Mouse (Mus musculus): ENCODE data around the gene Dio1.

Gene Dio1

DNA sequence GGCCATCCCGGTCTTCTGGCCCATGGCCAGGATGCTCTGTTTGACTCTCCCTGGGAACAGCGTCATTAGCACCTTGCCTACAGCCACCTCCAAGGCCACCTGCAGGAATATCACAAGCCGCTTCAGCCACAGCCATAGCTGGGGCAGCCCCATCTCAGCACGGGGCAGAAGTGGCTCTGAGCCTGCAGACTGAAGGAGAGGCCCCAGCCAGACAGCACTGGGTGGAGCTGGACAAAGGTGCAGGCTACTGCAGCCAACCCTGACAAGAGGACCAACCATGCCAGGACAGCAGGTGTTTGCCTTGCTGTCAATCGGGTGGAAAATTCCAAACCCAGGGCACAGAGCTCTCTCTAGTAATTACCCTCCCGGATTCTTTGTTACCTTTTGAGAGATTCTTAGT, at the start of gene Dio1:
Dio1 (minus strand) TSS at position 204 of the 400 bp plus-strand sequence.
- DNase-seq (ENCODE audit: low read depth, low spot score), result peak; percentile 35

DNA sequence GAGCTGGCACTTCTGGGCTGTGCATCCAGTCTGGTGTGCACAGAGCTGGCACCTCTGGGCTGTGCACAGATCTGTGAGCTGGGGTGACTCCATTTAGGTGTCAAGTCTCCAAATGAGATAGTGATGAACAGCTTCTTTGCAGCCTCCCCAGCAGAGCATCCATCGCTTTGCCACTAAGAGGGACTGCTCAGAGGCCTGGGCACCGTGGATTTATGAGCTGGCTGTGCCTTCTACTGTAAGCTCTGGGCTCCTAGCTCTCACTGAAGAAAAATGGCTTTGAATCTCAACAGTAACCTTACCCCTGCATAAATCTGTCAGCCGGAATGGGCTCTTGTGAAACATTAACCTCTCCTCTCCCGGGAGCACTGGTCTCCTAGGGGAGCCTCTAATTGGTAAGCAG, 47.6 kb upstream of the Dio1 start:
- DNase-seq (ENCODE audit: low read depth, low spot score), result no peak

DNA sequence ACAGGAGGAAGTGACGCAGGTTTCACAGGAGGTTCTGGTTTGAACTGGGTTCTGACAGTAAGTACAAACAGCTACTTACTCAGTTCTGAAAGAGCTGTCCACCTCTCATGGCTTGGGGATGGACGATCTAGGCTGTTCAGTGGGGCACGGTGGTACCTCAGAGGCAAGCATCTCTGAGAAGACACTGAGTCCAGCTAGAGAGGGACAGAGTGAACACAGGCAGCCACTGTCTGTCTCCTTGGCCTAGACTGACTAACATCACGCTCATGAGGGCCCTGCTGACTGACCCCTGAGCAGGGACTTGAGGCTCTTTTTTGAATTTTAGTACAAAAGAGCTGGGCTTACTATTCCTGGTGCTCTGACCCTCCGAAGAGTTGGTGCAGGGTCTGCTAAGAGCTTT, 47.2 kb upstream of the Dio1 start:
- no peak for DNase-seq (ENCODE audit: low read depth, low spot score)

DNA sequence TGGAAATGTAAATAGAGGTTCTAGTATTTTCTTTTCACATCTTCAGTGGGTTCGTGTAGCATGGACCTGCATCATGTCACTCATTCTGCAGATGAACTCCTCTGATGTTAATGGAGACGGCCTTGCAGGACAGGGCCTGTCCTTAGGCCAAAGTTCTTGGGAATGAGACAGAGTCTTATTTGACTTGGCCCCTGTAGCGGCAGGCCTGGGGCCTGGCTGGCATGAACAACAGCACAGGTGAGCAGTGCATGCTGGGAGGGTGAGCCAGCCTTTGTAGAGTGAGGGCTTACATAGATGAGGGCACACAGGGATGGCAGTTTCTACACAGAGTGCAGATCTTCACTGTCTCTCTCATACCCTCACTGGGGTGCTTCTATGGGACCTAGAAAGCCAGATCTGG, 46.6 kb upstream of the Dio1 start:
- no peak for DNase-seq (ENCODE audit: low read depth, low spot score)

DNA sequence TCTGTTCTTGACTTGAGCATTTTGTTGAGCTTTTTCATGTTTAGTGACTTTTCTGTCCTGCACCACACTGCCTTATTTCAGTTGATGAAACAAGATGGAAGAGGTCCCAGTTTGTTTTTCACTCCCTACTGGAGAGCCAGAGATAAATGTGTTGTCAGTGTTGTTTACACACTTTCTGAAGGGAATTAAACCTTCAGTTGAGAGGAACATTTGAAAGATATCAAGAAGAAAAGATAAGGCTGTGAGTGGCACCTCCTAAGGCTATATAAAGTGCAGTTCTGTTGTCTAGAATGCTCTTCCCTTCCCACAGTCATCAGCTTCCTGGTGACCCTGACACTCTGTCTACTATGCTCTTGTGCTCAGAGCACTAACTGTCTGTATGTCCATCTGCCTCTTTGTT, 44.4 kb upstream of the Dio1 start:
- DNase-seq (ENCODE audit: low read depth, low spot score), result no peak

DNA sequence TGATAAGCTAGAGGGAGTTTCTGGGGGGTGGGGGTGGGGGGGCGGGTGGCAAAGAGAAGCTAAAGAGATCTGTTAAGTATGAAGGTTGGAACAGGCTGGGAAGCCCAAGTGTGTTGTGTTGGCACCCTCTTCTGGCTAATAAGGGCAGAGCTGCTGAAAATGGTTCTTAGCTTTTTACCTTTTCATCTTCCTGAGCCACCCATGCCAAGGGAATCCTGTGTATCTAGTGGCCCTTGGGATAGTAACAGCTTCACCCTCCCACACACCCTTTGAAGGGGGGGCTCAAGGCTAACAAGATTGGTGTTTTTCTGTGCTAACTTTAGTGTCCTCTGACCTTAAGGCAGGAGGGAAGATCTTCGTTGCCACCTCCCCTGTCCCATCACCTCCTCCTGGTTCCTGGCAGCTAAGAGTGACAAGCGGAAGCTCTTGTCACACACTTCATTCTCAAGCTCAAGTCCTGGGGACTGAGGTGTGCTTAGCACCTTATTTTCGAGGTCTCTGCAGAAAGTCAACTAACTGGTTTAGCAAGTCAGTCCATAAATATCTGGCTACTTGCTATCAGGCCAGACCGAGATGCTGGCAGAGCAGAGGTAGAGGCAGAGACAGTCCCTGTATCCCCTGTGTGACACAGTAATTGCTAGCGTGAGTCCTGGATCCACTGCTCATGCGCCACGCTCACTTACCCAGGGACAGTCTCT, 42.5 kb upstream of the Dio1 start:
- DNase-seq (ENCODE audit: low read depth, low spot score), result peak; percentile 46

DNA sequence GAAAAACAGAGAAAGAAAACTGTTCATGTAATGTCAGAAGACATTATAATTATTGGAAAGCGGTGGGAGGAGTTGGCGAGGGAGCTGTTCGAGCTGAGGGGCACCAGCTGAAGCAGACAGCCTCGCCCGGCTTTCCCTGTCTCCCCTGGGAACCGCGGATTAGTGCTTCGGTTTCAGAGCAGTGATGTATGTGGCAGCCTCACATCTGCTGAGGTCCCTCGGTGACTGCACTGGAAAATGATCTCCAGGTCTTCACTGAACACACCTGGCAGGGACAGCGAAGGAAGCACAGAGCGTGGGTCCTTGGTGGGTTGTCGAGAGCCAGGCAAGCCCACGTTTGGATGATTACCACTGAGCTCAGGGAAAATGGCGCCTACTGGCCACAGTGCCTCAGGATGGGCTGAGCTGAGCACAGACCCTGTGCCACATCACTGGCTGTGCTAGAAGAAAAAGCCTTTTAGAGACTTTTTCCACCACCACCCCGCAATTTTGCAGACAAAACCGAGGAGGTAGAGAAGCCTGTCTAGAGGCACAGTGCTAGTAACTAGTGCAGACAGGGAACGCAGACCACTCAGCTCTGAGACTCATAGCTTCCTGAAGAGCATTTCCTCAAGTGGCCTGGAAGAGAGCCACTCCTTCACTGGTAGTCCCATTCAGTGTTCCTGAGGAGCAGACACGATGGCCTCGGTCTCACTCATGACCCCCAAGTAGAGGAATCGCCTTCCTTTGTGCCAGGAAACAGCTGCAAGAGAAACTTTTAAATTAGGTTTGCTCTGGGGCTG, 41.8 kb upstream of the Dio1 start:
- no peak for DNase-seq (ENCODE audit: low read depth, low spot score)

DNA sequence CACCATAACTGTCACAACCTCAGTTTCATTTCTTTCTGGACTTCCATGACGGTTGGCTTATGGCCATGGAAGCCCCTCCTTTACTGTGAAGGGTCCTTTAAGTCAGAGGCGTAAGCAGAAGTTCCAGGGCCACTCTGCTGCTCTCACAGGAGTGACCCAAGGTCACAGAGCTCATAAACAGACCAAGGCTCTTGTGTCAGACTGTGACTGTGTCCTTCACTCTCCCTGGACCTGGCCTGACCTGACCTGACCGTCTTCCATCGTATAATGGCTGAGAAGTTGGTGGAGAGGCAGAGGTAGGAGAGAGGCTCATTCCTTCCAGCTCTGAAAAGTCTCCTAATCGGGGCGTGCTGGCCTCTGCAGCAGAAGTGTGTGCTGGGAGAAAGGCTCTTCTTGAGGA, 40.3 kb upstream of the Dio1 start:
- no peak for DNase-seq (ENCODE audit: low read depth, low spot score)

DNA sequence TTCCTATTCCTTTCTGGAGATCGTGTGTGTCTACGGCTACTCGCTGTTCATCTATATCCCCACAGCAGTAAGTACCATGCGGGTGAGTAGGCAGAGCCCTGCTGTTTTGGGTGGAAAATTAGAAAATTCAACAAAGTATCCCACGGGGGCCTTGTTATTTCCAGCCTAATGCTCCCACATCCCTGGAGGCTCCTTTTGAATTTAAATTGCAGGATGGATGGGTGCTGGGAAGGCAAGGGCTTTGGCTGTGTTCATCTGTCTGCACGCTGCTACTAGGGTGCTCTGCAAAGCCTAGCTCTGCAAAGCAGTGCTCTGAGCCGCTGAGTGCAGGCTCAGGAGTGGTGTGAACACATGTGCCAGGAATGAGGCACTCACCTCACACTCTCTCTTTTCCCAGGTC, 37.6 kb upstream of the Dio1 start:
- no peak for DNase-seq (ENCODE audit: low read depth, low spot score)

DNA sequence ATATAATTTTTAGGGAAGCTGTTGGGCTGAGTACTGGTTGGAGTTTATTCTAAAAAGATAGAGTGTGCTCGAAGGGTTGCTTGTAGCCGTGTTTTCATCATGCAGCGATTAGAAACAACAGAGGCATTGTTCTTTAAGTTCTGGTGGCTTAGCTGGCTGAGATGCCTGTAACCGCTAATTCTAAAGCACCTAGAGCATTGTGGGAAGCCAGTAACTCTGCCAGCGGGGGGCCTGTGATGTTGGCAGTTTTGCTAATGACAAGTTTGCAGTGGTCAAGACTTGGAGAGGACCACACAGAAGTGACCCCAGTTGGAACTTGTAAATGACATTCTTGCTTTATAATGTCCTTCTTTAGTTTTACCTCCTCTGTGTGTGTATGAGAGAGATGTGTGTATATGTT, 34.4 kb upstream of the Dio1 start:
- no peak for DNase-seq (ENCODE audit: low read depth, low spot score)

DNA sequence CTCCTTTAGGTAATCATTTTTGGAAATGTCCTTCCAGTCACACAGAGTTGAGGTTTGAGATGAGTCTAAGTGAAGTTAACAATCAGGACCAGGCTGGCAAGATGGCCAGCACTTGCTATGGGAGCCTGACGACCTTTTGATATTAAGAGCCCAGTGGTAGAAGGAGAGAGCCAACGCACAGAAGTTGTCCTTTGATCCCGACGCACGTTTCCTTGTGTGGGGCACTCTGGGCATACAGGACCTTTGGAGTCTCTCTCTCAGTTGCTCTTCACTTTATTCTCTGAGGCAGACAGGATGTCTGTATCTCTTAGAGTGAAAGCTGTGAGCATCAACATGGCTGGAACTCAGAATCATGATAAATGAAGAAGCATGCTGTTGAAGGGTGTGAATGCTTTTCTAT, 30.5 kb upstream of the Dio1 start:
- DNase-seq (ENCODE audit: low read depth, low spot score), result no peak

DNA sequence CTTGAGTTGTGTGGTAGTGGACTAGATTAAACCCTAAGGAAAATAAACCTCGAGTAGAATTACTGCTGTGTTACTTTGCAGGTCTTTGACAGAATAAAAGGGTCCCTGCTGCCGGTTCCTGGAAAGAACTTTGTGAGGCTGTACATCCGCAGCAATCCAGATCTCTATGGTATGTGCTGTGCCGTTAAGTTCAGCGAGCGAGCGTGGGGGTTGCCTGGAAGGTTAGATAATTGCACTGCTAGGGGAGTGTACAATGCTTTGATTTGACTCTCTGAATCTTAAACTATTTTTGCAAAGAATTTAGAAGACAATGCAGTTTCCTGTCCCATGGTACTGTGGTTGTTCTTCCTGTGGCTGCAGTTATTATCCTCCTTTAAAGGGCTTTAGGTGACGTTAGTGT, 29.4 kb upstream of the Dio1 start:
- DNase-seq (ENCODE audit: low read depth, low spot score), result no peak

DNA sequence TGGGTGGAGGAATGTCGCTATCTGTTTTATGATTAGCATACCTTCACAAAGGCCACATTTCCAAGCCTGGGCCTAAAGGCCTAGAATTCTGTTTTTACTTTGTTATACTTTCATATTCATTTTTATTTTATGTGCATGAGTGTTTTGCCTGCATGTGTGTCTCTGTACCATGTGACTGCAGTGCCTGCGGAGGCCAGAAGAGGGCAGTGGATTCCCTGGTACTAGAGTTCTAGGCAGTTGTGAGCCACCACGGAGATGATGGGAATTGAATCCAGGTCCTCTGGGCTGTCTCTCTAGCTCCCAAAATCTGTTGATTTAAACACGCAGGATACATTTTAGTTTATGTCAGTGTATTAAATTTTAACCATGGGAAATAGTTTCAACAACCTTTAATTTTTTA, 26.5 kb upstream of the Dio1 start:
- peak; percentile 27 for DNase-seq (ENCODE audit: low read depth, low spot score)

DNA sequence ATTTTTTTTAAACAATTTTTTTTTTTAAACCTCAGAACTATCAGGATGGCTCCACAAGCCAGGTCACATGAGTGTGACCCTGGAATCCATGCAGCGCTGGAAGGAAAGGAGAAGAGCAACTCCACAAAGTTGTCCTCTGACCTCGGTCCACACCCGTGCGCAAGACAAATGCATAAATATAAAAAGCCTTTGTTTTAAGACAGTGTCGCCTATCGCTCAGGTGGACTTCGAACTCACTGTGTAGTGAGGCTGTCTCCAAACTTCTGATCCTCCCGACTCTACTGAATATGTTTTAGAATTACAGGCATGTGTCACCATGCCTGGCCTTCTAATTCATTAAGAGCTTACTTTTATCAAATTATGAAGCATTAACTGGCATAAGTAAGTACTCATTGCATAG, 21.6 kb upstream of the Dio1 start:
- no peak for DNase-seq (ENCODE audit: low read depth, low spot score)

DNA sequence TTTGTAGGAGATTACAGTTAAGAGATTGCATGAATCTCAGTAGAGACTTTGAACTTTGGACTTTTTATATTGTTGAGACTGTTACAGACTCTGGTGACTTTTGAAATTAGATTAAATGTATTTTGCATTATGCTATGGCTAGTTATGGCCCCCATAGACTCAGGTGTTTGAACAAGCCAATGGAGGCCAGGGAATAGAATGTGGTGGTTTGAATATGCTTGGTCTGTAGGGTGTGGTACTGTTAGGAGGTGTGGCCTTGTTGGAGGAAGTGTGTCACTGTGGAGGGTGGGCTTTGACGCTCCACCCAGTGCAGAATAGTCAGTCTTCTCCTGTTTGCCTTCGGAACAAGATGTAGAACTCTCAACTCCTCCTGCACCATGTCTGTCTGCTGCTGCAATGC, 16.1 kb upstream of the Dio1 start:
- DNase-seq (ENCODE audit: low read depth, low spot score), result no peak

DNA sequence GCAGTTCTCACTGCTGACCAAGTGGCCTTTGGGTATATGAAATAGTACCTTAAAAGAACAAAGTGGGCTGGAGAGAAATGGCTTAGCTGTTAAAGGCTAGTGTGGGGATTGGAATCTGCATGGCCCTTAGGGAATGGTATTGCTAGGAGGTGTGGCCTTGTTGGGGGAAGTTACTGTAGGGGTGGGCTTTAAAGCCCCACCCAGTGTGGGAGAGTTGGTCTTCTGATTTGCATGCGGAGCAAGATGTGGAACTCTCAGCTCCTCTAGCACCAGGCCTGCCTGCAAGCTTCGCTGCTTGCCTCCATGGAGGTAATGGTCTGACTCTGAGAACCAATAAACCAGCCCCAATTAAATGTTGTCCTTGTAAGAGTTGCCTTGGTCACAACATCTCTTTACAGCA, 14.1 kb upstream of the Dio1 start:
- peak; percentile 44 for DNase-seq (ENCODE audit: low read depth, low spot score)

DNA sequence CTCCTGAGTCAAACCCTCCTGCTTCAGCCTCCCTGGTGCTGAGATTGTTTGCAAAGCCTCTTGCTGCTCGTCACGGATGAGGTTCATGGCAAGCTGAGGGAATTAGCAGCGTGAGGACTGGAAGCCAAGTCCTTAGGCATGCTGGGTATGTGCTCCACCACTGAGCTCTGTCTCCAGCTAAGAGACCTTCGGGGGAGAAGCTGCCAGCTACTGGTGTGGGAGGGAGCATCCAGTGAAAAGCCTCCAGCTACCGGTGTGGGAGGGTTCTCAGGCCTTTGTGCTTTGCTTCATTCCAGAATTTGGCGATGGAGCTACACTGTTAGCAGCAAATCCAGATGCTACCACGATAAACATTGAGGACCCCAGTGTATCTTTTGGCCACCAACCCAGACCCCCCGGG, 11.7 kb upstream of the Dio1 start:
- no peak for DNase-seq (ENCODE audit: low read depth, low spot score)

DNA sequence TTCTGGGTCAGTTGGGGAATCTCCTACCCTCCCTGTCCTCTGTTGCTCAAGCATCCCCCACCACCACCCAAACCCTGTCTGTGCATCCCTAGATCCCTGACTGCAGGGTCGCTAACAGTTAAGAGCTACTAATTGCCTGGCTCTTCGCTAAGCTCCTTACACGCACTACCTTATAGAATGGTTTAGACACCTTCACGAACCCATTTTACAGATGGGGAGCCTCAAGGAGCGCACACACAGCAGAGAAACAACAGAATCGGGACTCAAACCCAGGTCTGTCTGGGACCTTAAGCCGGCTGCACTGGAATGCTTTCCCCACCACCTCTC, 7.5 kb upstream of the Dio1 start:
- no peak for DNase-seq (ENCODE audit: low read depth, low spot score)

DNA sequence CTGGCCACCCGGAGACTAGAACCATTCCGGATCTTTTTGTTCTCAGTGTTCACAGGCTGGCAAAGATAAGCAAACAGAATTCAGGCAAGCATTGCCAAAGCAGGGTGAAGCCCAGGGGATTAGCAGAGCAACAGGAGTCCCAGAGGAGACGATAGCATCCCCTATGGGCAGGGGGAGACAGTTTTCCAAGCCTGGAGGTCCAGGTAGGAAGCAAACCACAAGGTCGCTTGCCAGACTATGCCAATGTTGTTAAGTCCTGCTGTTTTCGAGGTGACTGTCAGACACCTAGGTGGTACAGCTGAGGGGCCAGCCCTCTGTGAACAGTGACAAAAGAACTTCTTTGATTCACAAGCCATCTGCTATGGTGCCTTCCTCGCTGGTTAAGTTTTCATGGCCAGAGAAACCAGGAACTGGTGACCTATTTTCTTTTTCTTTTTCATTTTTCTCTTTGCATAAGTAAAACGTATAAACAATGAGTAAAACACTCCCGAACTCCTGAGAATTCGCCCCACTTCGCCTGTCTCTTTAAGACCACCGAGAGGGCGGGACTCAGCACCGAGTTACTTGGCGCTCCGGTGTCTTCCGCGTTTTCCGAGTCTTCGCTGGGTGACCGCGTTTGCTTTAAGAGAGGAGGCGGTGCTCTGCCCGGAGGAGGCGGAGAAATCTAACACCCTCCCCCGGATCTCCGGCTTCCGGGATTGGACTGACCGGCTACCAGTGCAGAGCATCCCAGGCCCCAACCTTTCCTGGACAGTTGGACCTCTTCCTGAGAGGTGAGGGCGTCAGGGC, 6.9 kb upstream of the Dio1 start, which contains the start of gene Yipf1:
Yipf1 (plus strand) TSS at position 674 of the 789 bp plus-strand sequence.
- peak; percentile 90 for DNase-seq (ENCODE audit: low read depth, low spot score)

DNA sequence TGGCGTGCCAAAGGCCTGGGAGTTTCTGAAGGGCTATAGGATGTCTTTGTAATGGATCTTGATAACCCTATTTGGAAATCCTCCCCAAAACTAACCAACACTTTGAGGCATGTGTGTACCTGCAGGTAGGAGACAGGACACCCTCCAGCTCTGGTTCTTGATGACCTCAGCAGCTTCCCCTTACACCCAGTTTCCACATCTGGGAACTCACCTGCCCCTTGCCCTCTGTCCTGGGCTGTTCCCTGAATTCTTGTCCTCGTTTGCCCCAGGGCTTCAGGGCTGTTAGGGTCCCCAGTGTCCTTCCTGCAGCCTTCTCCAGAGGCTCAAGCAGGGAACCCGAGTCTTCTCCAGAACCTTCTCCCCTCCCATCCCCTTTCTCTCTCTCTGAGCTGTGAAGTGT, 3.4 kb downstream of the Dio1 start:
- no peak for DNase-seq (ENCODE audit: low read depth, low spot score)

DNA sequence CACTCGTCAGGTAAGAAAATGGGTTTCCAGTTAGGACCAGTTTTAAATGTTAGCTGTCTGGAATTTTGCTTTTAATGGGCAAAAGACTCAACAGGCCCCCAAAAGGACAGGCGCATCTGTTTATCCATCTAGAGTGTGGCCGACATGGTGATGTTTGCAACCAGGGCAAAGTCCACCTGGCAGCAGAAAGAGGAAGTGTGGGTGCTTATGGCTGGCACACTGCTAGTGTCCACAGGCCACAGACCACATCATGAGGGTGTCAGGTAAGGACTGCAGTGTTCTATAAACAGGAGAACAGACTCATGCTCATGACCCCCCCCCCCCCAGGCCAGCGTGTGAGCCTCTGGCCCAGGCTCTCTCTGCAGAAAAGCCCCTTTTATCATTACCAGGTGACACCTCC, 4.1 kb downstream of the Dio1 start:
- peak; percentile 43 for DNase-seq (ENCODE audit: low read depth, low spot score)

DNA sequence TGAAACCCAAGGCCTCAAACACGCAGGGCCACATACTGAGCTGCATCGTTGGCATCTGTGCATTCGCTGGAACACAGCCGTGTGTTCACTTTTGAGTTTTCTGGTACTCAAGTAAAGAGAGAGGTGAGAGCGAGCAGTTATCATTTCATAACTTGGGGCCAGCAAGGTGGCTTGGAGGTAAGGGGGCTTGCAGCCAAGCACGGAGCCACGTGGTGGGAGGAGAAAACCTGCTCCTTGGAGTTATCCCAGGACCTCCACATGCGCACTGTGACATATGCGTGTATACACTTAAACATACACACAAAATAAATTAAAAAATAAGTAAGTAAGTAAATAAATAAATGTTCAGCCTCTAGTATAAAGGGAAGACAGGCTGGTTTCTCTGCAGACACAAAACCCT, 4.7 kb downstream of the Dio1 start:
- no peak for DNase-seq (ENCODE audit: low read depth, low spot score)

Measured in A20 (cell line).